Mouse (Mus musculus): Measurements from ENCODE around the gene Hras. TPM values are rescaled to one million over a fixed set of nuclear protein-coding genes. Genes with fewer than 3 reads are reported as not detected.

Hras gene
- total RNA-seq, 1 experiment from 2014 or later = 25.6 TPM

DNA sequence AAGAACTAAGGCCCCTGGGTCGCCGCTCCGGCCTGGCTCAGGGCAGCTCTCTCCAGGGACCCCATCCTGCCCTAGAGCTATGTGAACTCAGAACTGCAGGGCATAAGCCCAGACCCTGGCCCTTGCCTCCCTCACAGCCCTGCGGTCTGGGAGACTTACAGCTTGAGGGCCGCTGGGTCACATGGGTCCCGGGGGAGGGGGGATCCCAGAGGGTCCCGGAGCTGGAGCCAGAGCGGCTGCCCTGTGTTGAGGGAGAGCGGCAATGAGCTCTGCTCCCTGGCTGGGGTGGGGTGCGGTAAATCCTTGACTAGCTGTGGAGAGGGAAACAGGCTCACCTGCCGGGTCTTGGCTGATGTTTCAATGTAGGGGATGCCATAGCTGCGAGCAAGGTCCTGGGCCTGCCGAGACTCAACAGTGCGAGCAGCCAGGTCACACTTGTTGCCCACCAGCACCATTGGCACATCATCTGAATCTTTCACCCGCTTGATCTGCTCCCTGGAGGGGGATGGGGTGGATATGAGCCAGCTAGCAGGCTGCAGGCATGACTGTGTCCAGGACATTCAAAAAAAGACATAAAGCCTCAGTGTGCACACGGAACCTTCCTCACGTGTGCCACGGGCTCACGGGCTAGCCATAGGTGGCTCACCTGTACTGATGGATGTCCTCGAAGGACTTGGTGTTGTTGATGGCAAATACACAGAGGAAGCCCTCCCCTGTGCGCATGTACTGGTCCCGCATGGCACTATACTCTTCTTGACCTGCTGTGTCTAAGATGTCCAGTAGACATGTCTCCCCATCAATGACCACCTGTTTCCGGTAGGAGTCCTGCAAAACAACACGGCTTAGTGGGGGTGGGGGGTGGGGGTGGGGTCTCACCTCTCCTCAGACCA lies 1.8 kb downstream of the Hras start:
- no peak for ATAC-seq (replicated peaks; ENCODE audit: insufficient number of reproducible peaks, low FRiP score, low TSS enrichment, poor library complexity, severe bottlenecking)

DNA sequence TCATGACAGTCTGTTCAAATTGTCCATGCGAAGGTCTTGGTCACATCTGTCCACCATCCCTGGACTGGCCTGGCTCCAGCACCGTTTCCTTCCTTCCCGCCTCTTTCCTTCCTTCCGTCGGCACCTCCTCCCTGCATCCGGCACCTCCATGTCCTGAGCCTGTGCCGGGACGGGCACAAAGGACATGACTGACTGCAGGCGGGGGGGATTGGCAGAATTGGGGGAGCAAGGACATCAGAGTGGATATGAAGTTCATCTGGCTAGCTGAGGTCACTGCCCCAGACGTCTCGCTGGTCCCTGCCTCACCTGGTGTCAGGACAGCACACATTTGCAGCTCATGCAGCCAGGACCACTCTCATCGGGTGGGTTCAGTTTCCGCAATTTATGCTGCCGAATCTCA lies 2.8 kb downstream of the Hras start:
- ATAC-seq (replicated peaks; ENCODE audit: insufficient number of reproducible peaks, low FRiP score, low TSS enrichment, poor library complexity, severe bottlenecking) = no peak

DNA sequence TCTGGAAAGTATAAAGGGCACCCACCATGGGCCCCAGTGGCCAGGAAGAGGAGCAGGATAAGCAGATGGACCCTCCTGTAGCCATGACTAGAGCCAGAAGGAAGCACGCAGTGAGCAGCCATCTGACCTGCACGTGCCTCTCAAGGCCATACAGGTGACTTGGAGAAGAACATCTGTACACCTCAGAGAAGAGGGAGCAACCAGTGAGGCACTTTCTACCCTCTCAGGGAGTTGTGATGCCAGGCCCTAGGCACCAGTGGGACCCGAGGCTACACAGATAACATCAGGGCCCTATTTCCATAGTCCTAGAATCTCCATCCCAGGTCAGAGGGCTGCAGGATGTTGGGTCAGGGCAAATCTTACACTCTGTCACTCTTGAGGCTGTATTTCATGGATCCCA lies 3.6 kb downstream of the Hras start:
- ATAC-seq (replicated peaks; ENCODE audit: insufficient number of reproducible peaks, low FRiP score, low TSS enrichment, poor library complexity, severe bottlenecking) = no peak

DNA sequence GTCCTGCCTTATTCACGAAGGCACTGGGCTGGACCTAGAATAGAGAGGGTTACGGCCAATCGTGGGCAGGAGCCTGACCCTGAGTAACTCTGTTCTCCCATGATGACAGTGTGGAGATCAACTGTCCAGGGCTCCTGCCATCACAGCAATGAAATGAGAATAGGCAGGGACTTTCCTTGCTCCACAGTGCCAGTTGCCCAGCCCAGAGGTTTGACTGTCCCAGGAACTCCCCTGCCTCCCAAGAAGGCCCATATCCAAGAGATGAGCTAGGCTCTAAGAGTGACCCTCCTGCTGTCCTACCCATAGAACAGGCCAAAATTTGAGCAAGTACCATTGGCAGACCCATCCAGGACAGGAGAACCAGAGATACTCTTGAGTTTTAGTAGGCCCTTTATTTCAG lies 5.1 kb downstream of the Hras start:
- ATAC-seq (replicated peaks; ENCODE audit: insufficient number of reproducible peaks, low FRiP score, low TSS enrichment, poor library complexity, severe bottlenecking) = no peak

DNA sequence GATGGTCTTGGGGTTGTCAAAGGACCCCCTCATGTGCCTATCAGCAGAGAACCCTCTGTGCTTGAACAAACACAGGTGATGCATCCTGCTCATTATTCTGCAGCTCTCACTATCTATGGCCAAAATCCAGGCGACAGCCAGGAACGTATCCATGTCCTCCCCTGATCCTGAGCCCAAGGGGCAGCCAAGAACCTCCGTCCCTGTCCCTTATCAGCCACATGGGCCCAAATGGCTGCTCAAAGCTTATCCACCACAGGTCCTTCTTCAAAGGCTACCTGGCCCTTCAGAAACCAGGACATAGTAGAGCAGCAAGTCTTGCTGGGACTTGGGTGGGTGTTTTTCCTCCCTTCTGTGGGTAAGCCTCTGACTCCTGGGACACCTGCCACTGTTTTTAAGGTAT lies 5.6 kb downstream of the Hras start:
- ATAC-seq (replicated peaks; ENCODE audit: insufficient number of reproducible peaks, low FRiP score, low TSS enrichment, poor library complexity, severe bottlenecking) = no peak

DNA sequence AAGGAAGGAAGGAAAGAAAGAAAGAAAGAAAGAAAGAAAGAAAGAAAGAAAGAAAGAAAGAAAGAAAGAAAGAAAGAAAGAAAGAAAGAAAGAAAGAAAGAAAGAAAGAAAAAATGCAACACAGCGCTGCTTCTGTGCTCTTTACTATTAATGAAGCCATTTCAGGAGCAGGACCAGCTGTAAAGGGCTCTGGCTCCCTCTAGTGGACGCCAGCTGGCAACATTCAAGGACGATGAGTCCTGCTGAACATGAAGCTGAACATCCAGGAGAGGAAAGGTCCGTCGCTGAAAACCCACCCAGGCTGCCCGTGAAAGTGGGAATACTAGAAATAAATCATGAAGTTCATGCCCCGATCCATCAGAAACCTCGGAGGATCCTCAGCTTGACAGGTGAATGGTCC lies 17.6 kb downstream of the Hras start:
- ATAC-seq (replicated peaks; ENCODE audit: insufficient number of reproducible peaks, low FRiP score, low TSS enrichment, poor library complexity, severe bottlenecking) = peak; percentile 70

DNA sequence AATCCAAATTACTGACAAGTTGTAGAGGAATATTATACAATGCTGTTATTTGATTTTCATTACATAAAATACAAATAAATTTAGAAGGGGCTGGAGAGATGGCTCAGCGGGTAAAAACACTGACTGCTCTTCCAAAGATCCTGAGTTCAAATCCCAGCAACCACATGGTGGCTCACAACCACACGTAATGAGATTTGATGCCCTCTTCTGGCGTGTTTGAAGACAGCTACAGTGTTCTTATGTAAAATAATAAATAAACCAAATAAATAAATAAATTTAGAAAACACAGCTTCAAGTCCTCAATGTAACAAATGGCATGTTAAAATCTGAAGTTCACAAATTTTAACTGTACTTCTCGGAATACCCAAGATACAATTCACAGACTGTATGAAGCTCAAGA lies 18.7 kb downstream of the Hras start:
- no peak for ATAC-seq (replicated peaks; ENCODE audit: insufficient number of reproducible peaks, low FRiP score, low TSS enrichment, poor library complexity, severe bottlenecking)

DNA sequence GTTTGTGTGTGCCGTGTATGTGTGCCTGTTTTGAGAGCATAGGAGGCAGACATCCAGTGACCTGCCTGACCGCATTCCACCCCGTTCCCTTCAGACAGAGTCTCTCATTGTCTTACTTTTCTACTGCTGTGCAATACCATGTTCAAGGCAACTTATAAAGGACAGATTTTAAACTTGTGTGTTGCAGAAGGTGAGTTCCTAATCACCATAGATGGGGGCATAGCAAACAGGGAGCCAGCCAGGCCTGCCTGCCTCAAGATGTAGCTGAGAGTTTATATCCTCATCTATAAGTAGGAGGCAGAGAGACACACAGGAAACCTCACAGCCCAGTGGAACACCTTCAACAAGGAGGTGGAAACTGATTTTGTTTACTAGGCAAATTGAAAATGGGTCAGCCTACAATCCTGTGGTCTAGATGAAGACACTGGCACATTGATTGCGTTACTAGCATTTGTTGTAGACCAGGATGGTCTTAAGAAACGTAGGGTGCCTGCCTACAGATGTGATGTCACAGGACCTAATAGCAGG lies 20.4 kb downstream of the Hras start:
- no peak for ATAC-seq (replicated peaks; ENCODE audit: insufficient number of reproducible peaks, low FRiP score, low TSS enrichment, poor library complexity, severe bottlenecking)

DNA sequence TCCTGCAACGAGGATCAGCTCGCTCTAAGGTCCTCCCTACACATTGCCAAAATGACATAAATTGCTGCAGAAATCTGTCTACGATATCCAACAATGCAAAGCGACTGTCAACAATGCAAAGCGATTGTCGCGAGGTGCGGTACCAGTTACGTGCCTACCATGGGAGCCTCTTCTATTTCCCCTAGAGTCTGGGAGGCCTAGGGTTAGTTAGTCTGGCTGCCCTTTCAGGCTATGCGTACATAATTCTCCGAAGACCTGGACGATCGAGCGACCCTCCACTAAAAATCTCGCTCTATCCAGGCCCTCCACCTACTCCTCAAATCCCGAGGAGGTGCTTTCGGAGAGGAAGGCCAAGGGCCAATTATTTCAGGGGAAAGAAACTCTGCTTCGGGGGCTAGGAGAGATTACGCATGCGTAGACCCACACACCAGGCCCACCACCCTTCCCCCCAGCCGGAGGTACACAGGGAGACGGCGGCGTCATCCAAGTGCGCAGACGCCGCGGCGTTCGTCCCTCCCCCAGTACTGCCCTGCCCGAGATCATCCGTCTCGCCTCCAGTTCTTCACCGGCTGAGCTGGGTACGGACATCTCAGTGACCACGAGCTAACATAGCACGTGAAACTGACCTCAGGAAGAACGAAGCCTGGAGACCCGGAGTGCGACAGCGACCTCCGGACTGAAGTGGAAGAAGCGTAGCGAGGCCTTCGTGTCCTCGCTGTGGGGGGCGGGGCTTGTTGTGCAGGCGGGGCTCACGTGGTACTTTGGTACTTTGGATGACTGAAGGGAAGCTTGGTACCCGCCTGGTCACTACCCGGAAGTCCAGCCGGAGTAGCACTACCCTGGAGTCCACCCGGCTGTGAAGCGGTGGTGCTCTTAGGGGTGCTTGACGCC lies 21.4 kb downstream of the Hras start, which contains the start of gene Rnh1:
Rnh1 (minus strand) TSS at position 742 of the 891 bp plus-strand sequence.
- peak; percentile 83 for ATAC-seq (replicated peaks; ENCODE audit: insufficient number of reproducible peaks, low FRiP score, low TSS enrichment, poor library complexity, severe bottlenecking)

DNA sequence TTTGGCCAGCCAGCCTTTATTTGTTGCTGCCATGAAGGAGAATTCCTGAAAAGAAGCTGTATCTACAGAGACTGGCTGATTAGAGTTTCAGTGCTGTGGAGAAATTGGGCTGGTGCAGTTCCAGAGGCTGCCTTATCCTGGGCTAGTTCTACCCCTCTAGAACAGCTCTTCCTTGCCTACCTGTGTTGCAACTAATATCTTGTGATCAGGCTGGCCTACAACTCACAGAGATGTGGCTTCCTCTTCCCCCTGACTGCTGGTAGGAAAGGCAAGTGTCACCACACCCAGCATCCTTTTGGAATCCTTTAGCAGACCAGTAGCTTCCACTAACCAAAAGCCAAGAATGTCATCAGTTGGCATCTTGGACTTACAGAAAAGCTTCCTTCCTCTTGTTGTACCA lies 23.9 kb downstream of the Hras start:
- ATAC-seq (replicated peaks; ENCODE audit: insufficient number of reproducible peaks, low FRiP score, low TSS enrichment, poor library complexity, severe bottlenecking) = no peak

DNA sequence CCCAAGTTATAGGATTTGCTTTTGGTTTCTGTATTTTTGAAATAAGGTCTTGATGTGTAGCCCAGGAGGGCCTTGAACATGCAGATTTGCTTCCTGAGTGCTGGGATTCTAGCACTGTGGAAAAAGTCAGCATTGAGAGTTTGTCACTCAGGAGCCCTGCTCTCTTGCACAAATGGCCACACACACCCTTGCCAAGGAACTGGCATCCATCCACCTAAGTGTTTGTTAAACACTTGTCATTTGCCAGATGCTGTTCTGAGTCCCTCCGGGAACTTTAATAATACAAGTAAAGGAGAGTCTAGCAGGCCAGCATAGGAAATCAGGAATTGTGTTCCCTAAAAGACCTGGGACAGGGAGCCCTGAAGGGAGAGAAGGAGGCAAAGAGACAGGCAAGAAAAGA lies 24.5 kb downstream of the Hras start:
- ATAC-seq (replicated peaks; ENCODE audit: insufficient number of reproducible peaks, low FRiP score, low TSS enrichment, poor library complexity, severe bottlenecking) = no peak

DNA sequence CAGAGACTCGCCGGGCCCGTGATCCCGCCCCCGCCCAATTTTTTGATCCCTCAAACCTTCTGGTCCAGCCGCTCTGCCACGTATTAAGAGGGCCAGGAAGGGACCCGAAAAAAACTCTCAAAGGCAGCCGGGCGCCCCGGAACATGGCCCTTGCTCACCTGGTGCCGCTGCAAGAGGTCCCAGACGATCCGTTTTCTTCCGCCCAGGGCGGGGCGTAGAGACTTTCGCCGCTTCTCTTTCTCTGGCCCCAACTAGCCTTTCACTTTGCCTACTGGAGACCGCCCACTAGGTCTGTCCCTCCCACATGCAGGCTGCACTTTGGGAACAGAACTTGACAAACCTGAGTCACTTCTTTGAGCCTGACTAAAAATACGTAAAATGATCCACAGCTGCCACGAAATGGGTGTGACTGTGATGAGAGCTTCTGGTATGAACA lies 25.3 kb downstream of the Hras start:
- ATAC-seq (replicated peaks; ENCODE audit: insufficient number of reproducible peaks, low FRiP score, low TSS enrichment, poor library complexity, severe bottlenecking) = peak; percentile 65

DNA sequence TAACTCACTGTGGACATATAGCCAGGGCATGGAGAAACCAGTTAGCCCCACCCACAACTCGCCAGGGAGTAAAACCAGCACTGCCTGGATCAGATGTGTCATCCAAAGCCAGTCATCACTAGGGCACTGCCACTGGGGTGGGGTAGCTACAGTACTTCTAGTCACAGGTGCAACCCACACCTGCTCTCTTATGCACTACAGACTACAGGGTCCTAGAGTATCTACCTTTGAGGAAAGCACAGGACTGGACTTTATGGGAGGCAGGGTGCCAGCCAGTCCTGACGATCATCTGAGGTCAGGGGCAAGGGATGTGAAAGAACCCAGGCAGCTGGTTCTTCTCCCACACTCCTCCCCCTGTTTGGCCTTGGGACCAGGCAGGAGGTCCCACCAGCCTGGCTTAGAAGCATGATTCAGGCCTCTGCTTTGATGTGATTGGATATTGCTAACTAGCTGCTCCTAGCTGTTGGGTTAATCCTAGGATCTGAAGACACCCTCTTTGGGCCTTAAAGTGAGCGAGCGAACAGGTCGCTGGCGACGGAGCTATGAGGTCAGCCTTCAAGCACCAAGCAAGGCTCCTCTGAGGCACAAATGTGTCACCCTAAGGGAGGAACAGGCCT lies 25.8 kb downstream of the Hras start:
- no peak for ATAC-seq (replicated peaks; ENCODE audit: insufficient number of reproducible peaks, low FRiP score, low TSS enrichment, poor library complexity, severe bottlenecking)

DNA sequence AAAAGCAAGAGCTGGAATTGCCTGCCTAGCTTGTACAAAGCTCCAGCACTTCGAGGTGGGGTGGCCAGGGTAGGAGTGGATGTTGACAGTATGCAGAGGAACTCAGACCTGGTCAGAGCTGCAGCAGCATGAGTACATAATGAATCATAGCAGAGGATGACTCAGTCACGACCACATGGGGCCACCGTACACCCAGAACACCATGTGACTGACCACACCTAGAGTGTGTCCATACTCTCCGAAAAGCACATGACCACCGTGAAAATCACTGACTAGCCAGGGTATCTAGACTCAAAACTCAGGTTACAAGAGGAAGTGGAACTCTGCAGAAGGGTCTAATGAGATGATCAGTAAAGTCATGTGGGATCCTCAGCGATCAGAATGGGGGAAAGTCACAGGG lies 29.0 kb downstream of the Hras start:
- ATAC-seq (replicated peaks; ENCODE audit: insufficient number of reproducible peaks, low FRiP score, low TSS enrichment, poor library complexity, severe bottlenecking) = peak; percentile 76

DNA sequence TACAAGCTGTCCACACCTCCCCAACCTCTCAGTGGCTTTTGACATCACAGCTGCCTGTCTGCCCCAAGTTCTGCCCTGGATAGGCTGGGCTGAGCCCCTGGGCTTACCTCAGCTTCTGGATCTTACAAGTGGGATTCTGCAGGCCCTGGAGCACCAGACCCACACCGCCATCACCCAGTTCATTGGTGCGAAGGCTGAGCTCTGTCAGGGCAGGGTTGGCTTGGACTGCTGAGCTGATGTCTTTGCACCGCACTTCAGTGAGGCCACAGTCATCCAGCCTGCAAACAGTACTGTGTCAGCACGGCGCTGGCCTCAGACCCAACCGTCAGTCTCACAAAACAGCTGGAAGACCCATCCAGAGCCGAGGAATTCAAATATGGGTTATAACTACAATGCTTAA lies 29.4 kb downstream of the Hras start:
- ATAC-seq (replicated peaks; ENCODE audit: insufficient number of reproducible peaks, low FRiP score, low TSS enrichment, poor library complexity, severe bottlenecking) = no peak

DNA sequence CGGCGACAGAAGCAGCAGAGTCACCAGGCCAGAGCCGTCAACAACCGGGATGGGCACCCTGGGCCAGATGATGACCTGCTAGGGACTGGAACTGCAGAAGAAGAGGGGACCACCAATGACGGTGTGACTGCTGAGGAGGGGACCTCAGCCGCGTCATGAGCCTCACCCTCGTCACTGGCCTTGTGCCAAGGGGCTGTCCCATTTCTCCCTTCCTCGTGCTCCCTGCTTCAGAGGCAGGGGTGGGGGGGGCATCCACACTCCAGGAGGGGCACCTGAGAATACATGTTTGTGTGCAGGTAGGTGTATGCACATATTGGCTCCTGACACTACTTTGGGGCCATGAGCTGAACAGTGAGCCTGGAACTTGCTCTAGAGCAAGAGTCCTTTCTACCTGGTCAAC lies 38.4 kb downstream of the Hras start:
- no peak for ATAC-seq (replicated peaks; ENCODE audit: insufficient number of reproducible peaks, low FRiP score, low TSS enrichment, poor library complexity, severe bottlenecking)

DNA sequence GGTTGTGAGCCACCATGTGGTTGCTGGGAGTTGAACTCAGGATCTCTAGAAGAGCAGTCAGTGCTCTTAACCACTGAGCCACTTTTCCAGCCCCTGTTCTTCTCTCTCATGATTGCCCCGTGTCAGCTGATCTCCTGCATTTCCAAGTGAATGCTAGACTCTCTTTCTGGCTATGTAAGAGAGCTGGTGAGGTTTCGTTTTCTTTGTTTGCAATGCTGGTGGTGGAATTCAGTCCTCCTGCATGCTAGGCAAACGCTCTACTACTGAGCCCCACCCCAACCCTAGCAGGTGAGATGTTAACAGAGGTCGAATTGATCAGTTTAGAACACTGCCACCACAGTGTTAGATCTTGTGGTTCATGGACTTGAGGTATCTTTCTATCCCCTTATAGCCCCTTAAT lies 45.2 kb downstream of the Hras start:
- ATAC-seq (replicated peaks; ENCODE audit: insufficient number of reproducible peaks, low FRiP score, low TSS enrichment, poor library complexity, severe bottlenecking) = no peak

DNA sequence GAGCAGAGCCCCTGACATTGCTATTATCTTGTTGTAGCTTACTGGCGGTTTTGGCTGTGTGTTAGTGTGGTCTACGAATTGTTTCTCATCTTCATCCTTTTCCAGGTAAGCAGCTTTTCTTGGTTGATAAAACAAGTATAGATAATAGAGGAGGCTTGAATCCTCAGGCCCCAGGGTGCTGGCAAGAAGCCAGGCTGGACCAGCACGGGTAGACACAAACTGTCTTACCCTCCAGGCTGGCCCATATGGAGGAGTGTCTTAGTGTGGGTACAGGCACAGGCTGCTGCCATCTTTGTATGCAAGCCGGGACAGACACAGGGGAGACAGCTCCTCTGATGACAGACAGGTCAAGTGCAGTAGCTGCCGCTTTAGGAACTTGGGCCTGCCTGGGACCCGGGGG lies 46.8 kb downstream of the Hras start:
- ATAC-seq (replicated peaks; ENCODE audit: insufficient number of reproducible peaks, low FRiP score, low TSS enrichment, poor library complexity, severe bottlenecking) = no peak

DNA sequence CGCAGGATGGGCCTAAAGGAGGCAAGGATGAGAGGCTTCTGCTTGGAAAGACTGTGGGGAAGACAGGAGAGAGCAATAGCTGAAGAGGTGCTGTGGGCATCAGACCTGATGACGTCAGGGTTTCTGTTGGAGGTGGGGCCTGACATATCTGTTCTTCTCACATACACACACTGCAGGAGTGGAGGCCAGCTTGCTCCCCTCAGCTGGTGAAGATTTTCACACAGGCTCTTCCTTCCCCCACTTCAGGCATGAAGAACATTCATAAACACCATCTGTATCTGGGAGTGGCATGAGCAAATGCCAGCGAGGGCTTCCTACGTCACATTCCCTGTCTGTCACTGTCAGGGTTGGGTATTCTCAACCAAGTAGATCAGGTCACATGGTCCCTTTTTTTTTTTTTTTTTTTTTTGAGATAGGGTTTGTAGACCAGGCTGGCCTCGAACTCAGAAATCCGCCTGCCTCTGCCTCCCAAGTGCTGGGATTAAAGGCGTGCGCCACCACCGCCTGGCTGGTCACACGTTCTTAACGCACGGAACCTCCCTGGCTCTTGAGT lies 47.7 kb downstream of the Hras start:
- ATAC-seq (replicated peaks; ENCODE audit: insufficient number of reproducible peaks, low FRiP score, low TSS enrichment, poor library complexity, severe bottlenecking) = no peak

Measured in monocyte, adult 5-6 weeks (primary cell).